Mouse (Mus musculus): ENCODE results near the gene Hp1bp3.

GRCm38 (mm10) chr4:138251819-138252218 is 35.7 kb downstream of the Hp1bp3 start:
- TF ChIP-seq POLR2A (IDR thresholded peaks at IDR 0.05; ENCODE audit: low read depth, low read length) (no peak), CTCF (IDR thresholded peaks at IDR 0.05; ENCODE audit: extremely low read depth, insufficient read depth, insufficient read length, insufficient replicate concordance) (no peak)

All from spleen, adult 2 months (tissue).